Mouse (Mus musculus): ENCODE measurements around the gene Dock7.
A peak's percentile ranks its signal among the peaks of the same experiment; 100 is the strongest.
"Not testable (repeated sequence)": the region's sequence is repeated elsewhere in the genome, so short reads cannot be mapped to it uniquely, and the experiment has no call there.

The Dock7 gene

DNA sequence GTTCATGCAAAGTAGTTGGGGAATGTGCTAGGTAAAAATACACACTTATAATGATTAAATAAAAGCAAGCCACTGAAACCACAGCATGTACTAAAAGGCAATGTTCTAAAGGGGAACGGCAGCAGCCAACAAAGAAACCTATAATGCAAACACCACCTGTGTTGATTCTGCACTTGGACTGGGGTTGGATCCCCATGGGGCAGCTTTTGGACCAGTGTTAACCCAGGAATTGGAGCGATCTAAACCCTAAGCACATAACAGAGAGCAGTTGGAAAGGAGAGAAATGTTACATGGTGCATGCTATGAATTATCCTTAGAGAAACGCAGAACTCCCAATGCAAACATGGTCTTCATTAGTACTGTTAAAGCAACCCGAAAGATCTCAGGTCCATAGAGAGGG is 127.2 kb downstream of the Dock7 start:
- DNase-seq = peak; percentile 15

DNA sequence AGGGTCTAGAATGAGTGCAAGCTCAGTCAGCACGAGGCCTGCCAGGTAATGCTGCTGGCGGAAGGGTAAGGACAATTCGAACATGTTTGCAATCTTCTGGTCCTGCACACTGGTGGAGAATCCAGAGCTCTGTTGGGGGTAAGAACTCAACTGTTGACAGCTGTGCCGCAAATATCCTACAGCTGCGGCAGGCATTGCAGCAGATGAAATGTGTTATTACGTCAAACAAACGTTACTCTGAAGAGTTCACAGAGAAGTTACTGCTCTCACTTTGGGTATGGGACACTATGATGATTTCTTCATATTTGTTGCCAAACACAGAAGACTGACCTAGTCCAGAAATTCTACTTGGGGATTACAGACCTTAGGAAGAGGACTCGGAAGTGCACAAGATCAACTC is 136.0 kb downstream of the Dock7 start:
- DNase-seq = no peak

DNA sequence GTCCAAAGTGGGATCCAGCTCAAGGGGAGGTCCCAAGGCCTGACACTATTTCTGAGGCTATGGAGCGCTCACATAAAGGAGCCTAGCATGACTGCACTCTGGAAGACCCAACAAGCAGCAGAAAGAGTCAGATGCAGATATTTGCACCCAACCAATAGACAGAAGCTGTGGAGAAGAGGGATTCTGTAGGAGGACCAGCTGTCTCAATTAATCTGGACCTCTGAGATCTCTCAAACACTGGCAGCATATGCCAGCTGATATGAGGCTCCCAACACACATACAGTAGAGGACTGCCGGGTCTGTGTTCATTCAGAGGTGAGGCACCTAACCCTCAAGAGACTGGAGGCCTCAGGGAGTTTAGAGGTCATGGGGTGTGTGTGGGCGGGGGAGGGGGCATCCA is 140.7 kb downstream of the Dock7 start:
- DNase-seq = not testable (repeated sequence)

DNA sequence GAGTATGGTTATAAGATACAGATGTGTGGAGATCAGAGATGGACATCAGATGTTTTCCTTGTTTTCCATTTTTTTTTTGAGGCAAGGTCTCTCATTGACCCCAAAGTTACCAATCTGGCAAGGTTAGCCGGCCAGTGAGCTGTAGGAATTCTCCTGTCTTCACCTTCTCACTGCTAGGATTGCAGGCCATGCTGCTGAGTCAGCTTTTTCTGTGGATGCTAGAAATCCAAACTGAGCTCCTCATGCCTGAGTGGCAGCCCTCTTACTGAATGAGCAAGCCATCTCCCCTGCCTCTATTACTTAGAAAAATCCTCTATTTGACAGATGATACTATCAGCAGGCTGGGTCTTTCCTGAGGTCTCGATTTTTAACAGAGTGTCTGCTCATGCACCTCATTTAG is 142.0 kb downstream of the Dock7 start:
- DNase-seq = no peak

DNA sequence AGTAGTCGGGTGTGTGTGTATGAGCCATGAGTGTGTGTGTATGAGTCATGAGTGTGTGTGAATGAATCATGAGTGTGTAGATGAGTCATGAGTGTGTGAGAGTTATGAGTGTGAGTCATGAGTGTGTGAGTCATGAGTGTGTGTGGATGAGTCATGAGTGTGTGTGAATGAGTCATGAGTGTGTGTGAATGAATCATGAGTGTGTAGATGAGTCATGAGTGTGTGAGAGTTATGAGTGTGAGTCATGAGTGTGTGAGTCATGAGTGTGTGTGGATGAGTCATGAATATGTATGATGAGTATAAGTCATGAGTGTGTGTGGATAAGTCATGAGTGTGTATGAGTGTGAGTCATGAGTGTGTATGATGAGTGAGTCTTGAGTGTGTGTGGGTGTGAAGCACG is 142.4 kb downstream of the Dock7 start:
- DNase-seq = not testable (repeated sequence)

DNA sequence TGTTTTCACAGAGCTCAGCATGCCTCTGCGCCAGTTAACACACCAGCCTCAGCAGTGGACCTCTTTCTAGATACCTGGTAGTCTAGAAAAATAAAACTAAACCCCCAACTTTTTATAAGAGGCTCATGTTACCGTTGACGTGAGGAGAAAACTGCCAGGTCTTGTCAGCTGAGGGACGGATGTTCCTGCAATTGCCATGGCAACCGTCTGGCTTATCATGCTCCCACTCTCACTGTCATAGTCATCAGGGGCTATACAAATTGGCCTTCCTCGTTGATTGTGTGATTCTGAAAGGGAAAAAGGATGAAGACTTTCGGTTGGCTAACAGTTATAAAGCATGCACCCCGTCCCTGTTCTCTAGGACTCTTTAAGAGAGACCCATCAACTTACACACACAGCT is 145.0 kb downstream of the Dock7 start:
- no peak for DNase-seq

DNA sequence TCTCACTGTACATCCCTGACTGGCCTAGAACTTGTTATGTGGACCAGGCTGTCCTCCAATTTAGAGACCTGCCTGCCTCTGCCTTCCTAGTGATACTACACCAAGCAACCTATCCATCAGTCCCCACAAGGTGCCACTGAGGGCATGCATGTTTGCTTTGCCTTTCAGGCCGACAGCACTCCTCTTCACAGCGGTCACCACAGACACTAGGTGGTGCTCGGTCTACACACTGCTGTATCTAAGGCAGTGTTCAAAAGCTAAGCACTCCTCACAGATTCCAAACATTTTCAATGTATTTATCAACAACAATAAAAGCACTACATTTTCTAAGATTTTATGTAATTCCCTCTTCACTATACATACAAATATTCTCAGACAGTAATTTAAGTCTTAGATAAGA is 150.8 kb downstream of the Dock7 start:
- DNase-seq = no peak

DNA sequence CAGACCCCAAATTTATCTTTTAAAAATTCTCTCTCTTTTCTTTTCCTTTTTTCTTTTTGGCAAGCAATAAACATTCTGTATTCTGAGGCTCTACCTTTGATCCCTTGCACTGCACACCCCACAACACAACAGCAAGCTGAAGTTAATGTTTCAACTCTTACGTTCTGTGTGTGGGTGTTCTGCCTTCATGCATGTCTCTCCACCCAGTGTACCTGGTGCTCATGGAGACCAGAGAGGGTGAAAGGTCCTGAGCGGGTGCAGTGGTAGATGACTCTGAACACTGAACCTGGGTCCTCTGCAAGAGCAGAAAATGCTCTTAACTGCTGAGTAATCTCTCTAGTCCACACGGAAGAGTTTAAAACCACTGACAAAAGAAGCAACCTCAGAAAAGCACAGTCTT is 160.5 kb downstream of the Dock7 start:
- no peak for DNase-seq

DNA sequence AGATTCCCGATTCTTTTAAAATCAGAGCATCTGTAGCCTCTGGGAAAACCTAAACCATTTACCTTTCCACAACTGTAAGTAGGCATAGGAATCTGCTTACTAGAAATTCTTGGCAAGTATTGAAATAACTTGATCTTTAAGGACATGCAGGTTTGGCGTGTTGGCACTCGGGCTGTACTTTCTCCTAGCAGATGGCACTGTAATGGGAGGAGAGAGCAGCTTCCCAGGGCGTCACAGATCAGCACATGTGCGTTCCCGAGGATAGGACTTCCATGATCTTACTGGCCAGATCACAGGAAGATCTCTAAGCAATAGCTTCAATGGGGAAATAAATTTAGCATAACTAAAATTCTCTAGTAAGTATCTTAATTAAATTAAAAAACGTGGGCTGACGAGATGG is 164.7 kb downstream of the Dock7 start:
- no peak for DNase-seq

DNA sequence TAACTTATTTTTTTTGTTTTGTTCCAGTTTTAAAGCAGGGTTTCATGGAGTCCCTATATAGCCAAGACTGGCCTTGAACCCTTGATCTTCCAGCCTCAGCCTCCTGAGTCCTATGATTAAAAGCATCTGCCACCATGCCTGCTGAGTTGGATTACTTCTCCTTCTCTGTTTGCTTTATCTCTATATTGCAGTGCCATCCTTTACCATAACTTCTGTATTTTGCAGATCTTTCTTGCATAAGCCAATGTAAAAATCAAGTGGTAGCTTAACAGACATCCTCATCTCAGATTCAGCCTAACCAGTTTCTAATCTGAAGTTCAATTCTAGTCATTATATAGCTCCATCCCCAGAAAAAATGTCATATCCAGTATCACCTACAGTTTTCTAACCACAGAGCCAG is 170.2 kb downstream of the Dock7 start:
- DNase-seq = no peak

DNA sequence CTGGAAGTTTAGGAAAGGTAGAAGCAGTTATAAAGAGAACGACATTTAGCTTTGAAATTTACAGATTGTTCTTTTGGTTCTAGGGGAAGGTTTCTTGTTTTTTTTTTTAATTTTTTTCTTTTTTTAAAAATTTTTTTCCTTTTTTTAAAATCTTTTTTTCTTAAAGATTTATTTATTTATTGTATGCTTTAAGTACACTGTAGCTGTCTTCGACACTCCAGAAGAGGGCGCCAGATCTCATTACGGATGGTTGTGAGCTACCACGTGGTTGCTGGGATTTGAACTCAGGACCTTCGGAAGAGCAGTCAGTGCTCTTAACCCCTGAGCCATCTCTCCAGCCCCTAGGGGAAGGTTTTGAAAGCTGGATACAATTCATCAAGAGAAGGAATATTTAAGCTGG is 182.5 kb downstream of the Dock7 start:
- not testable (repeated sequence) for DNase-seq

DNA sequence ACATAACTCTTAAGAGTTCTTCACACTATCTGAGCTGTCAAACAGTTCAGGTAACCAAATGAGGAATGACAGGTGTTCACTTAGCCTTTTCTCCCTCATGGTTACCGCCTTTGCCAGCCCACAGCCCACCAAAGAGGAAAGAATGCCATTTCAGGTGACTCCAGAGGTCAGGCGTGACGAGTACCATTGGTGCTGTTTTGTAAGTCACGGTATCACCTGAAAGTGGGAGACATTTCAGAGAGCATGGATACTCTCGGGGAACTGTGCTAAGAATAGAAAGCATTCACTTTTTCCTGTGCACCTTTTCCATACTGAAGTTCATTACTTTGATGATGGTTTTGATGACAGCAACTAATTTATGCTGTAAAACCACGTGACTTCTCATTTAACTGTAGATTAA is 184.7 kb downstream of the Dock7 start:
- DNase-seq = no peak

DNA sequence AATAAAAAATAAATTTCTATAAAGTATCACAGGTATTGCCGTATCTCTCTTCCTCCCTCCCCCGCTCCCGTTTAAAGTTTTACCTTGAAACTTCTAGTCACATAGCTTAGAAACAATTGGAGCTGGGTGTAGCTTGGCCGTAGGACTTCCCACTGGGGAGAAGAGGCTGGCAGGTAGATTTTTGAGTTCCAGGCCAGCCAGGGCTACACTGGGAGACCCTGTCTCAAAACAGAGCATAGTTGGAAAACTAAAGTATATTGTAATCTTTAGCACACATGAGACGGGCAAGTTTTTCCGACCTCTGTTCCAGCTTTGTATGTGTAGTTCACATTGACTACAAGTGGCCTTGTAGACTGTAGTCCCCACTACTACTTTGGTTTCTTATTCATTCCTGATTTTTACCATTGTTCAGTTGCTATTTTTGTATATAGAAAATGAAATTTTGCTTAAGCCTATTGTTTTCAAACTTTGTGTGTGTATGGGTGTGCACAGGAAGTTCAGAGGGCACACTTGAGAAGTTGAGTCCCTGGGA is 195.4 kb downstream of the Dock7 start:
- no peak for DNase-seq

DNA sequence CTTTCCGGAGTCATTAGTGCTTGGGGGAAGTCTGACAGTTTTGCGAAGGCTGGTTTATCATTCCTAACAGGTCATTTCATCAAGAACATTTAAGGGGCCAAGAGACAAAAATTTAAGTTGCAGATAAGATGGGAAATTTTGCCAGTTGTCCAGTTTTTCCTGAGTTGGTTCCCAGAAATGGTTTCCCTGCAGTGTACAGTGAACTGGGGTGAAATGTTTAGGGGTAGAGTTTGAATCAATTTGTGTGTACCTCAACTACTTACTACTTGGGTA is 195.9 kb downstream of the Dock7 start:
- DNase-seq = no peak

DNA sequence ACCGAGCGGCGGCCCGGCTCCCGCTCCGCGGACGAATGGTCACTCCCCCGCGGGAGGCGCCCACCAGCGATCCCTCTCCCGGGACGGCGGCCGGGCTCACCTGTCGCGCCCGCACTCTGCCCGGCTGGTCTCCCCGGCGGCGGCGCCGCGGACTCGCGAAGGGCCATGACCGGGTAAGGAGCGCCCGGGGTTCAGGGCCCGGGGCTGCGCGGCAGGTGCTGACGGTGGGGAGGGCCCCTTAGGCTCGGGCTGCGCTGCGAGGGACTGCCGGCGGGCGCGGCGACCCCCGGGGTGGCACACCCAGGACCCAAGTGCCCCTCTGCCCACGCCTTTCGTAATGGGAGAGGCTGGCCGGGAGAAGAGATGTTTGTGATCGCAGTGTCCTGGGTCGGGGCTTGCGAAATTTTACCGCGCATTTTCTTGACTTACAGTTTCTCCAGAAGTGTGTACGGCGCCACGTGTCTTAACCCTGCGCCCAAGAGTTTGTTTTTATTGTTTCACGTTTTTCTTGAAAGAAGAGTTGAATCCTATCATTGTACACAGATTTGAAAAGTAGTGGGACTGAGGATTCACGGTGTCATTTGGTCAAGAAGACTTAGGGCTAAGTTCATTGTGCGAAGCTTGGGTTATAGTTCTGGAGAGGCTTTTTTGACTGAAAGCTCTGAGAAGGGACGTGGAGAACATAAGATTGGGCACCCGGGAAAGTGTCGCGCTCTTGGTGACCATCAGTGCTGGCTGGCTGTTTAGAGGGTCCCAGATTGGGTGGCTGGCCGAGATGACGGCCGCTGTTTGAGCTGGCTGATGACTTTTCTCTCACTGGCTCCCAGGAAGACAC is 196.4 kb downstream of the Dock7 start:
- DNase-seq = peak; percentile 61

DNA sequence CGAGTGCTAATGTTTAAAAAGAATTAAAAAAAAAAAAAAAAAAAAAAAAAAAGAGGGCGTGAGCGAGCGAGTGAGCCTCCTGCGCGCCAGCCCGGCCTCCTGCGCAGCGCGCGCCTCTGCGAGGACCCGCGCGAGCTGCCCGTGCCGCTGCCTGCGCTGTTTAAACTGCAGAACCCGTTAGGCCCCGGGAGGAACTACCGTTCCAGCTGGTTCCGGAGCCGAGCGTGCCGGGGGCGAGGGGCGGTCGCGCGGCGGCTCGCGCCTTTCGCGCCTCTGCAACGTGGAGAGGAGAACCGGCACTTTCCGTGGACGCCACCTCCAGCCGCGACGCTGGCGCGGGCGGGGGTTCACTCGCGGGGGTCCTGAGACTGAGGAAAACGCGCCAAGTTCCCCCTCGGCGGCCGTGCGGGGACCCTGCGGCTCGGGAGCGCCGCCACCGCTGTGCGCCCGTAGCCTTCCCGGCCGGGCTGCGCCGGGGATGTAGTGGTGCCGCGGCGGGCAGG is 197.1 kb downstream of the Dock7 start, which contains the start of gene Usp1:
Gene Usp1 (plus strand): TSS at position 243 of the 503 bp plus-strand sequence.
- DNase-seq = no peak

DNA sequence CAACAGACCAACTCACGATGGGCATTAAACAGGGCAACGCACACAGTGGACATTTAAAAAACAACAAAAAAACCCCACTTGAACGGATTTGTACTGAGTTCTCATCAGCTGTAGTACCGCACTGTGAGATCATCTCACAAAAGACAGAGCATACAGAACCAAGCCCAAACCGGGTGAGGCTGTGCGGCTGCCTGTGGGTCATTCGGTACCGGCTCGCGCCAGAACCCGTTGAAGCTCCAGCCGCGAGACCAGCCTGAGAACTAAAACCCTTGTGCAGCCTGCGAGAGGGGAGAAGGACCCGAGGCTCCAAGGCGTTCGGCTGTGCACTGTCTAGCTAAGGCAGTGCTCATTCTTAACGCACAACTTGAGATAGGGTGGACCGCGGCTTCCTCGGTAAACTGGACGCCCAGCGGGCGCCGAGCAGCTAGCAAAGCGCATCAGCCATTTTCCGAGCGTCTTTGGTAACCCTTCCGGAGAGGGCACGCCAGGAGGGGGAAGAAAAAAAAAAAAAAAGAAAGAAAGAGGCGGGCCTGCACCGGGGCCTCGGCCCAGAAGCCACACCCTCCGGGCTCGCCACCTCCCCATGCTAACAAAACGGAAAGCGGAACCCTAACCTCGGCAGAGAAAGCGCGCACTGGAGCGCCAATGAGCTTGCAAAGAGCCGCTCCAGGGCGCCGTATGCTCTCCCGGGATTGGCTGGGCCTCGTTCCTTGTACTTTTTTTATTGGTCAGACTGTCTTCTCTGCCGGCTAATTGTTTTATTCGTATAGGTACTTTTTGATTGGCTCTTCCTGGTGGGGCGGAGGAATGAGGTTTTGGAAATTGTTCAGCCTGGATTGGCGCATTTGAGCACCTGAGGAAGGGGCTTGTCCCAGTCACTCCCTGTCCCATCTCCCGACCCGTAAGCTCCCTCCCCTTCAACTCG is 197.8 kb downstream of the Dock7 start:
- peak; percentile 99 for DNase-seq

DNA sequence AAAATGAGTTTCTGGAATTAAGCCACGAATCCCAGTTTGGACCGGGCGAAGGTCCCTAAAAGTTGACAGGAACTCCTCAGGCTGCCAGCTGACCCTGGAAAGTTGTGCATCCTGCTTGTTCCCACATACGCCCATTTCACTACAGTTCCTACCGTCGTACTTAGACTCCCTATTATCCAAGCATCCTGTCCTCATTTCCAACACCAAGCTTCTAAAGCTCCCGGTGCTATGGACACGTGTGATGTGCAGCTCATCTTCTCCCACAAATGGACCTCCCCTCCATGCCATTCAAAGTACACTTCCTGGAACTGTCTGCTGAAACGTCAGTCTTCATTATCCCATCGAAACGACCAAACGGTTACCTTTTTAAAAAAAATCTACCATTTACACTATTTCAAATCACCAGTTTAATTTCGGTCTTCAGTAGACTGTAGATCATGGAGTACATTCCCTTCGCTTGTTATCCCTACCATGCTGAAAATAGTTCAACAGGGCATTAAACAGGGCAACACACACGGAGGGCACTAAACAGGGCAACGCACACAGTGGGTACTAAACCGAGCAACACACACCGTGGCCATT is 198.6 kb downstream of the Dock7 start:
- peak; percentile 10 for DNase-seq

DNA sequence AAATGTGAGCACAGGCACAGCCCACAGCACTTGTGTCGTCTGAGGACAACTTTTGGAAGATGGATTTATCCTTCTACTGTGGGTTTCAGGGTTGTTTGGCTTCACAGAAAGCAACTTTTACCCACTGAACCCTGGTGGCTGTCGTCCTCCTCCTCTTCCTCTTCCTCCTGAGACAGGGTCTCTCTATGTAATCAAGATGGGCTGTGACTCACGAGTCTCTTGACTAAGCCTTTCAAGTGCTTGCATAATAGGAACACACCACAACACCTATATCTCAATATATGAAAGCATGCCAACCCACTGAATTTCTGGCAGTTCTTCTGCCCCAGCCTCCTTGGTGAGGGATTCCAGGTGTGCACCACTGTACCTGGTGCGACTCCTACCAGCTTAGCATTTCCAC is 199.8 kb downstream of the Dock7 start:
- no peak for DNase-seq

DNA sequence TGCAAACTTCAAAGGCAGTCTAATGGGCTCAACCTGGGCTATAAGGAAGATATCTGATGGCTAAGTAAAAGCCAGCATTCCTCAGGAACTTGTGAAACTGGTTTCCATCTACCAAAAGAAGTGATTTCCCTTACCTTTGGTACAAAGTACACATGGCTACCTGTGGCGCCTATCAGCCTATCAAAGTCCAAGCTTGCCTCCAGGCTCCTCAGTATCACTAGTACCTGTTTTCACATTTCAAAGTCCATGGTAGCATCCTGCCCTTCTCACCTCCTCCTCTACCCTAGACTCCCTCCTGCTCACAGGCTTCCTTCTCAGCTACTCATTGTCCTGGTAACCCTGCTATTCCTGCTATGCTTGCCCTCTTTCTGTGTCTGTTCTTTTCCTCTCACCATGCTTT is 202.5 kb downstream of the Dock7 start:
- DNase-seq = no peak

DNA sequence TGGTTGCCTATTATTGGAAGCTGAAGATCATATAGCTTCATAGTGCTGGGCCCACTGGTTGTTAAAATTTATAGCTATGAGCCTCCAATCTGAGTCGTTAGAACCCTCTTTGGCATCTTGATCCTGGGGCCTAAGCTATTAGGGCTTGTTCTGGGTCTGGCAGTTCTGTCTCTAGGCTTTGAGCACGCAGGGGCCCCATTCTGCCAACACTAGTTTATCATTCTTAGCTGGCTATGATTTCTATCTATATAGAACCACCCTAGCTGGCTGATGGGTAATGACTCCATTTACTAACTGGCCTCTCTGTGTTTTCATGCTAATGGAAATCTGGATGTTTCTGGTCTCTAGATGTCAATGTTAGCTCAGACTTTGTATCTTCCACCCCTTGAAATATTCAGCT is 203.0 kb downstream of the Dock7 start:
- DNase-seq = no peak

DNA sequence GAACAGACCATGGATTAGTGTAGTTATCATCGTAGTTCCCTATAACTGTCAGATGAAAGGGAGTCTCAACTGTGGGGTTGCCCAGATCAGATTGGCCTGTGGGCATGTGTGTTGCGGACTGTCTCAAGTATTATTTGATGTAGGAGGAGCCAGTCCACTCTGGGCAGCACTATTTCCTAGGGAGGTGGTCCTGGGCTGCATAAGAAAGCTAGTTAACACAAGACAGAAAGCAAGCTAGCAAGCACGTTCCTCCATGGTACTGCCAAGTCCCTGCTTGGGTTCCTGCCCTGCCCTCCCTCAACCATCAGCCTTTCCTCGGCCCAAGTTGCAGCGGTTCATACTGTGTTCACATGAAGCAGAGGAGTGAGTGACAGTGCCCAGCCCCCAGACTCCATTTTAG is 210.5 kb downstream of the Dock7 start:
- no peak for DNase-seq

DNA sequence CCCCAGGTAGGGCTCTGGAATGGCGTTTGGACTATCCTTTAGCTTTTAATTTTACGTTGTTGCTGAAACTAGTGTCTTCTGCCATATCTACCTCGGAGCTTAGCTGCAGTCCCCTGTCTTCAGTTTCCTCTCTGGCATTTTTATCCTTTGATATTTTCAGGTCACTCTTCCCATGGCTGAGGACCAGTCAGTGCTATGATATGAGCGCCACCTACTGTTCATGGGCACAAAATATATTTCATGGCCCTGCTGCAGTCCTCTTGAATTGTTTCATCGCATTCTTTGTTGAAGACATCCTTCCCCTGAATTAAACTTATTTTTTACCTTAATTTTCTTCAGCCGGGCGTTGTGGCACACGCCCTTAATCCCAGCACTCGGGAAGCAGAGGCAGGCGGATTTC is 233.6 kb downstream of the Dock7 start:
- DNase-seq = peak; percentile 70

Data from lung, postnatal 36 days (tissue).